Mouse (Mus musculus) embryonic facial prominence, embryonic 13.5 days (tissue): ENCODE results near the gene Zfp420. TPM values are rescaled to one million over a fixed set of nuclear protein-coding genes. Genes with fewer than 3 reads are reported as not detected.

Experiments
- microRNA-seq: library from miRNA; unstranded; fragments of <30 nt; microRNA quantifications from one replicate; pipeline ENCODE4, GENCODE M21; 2016
- polyA plus RNA-seq: library from polyadenylated mRNA; unstranded; fragments of >200 nt; fragmentation: Nextera tagmentation; extraction: Ambion mirVana; gene quantifications from 2 replicates; pipeline ENCODE4 v1.2.1, GENCODE M21; 2015

Gene Zfp420
- polyA plus RNA-seq, 1 experiment from 2014 or later = 9.3 TPM

Small RNA genes lying within 50 kb of the gene (microRNA-seq; reads per million reads assigned to microRNA genes)
- 1.3 reads per million for gene Mir7668

Other genes starting within 250 kb of the Zfp420 start
- gene Catsperg2, start 132.9 kb upstream of the Zfp420 start, polyA plus RNA-seq = not detected in 2 replicates
- gene Zfp84, start 91.4 kb upstream of the Zfp420 start, polyA plus RNA-seq = 12.8 and 16.3 TPM in 2 replicates
- 10.8 and 11.7 TPM in 2 replicates for gene Zfp30, start 76.0 kb upstream of the Zfp420 start, polyA plus RNA-seq
- gene Zfp790, start 43.9 kb upstream of the Zfp420 start, polyA plus RNA-seq = 17.3 and 18.1 TPM in 2 replicates
- 6.3 and 7.4 TPM in 2 replicates for gene Zfp940, start 6.3 kb upstream of the Zfp420 start, polyA plus RNA-seq
- 12.5 and 13.8 TPM in 2 replicates for gene Zfp27, start 46.6 kb downstream of the Zfp420 start, polyA plus RNA-seq
- 6.0 and 8.2 TPM in 2 replicates for gene Zfp383, start 48.2 kb downstream of the Zfp420 start, polyA plus RNA-seq
- 14.9 and 16.0 TPM in 2 replicates for gene Zfp74, start 94.1 kb downstream of the Zfp420 start, polyA plus RNA-seq
- gene Zfp568, start 124.0 kb downstream of the Zfp420 start, polyA plus RNA-seq = 13.3 and 17.5 TPM in 2 replicates
- gene Zfp14, start 191.4 kb downstream of the Zfp420 start, polyA plus RNA-seq = 5.5 and 7.1 TPM in 2 replicates
- gene Zfp82, start 212.9 kb downstream of the Zfp420 start, polyA plus RNA-seq = 8.3 and 10.8 TPM in 2 replicates
- 1.2 and 2.2 TPM in 2 replicates for gene Gm26920, start 230.4 kb downstream of the Zfp420 start, polyA plus RNA-seq
- gene Zfp566, start 230.5 kb downstream of the Zfp420 start, polyA plus RNA-seq = 14.5 and 18.7 TPM in 2 replicates
- 149 and 151 TPM in 2 replicates for gene Zfp260, start 234.8 kb downstream of the Zfp420 start, polyA plus RNA-seq